Mouse (Mus musculus) thymus, adult 2 months (tissue): ENCODE results near the gene Pcsk5.

Source experiments
- CTCF ChIP-seq: fragments of 200-500 bp; IDR thresholded peaks from 2 replicates; pipeline ENCODE4 v1.5.1; 2012; ENCODE audit warnings: mild to moderate bottlenecking, control low read depth, low read length, moderate library complexity, borderline replicate concordance; ENCODE audit not compliant: control insufficient read depth, poor library complexity, insufficient read depth; ENCODE audit errors: extremely low read depth
- POLR2A ChIP-seq: fragments of 200-500 bp; IDR thresholded peaks from 2 replicates; pipeline ENCODE4 v1.6.1; 2012; ENCODE audit warnings: mild to moderate bottlenecking, low read length, control low read depth, moderate library complexity; ENCODE audit not compliant: control insufficient read depth, poor library complexity, insufficient read depth; ENCODE audit errors: extremely low read depth

DNA sequence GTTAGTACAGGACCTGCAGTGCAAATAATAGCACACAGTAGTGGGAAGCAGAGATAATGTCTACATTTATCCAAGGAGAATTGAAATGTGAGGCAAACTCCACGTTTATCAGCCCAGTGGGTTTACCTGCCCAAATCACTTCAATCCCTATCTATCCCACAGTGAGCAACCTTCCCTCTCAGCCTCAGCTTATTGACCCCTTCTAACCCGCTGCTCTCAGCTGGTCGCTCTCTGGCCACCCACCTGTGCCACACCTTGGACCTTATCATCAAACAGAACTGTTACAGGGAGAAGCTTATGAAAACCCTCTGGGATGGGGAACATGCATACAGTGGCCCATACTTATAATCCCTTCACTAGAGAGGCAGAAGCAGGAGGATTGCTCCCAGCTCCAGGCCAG, 10.7 kb downstream of the Pcsk5 start:
- TF ChIP-seq POLR2A, result no peak
- no peak for TF ChIP-seq CTCF
